Mouse (Mus musculus) neural tube, embryonic 15.5 days (tissue): Measurements from ENCODE around the gene Tmem159. TPM values are rescaled to one million over a fixed set of nuclear protein-coding genes. Genes with fewer than 3 reads are reported as not detected.

Experiments
- ATAC-seq: fragments of 200-750 bp; cut with Nextera tagmentation; 2 replicates; pipeline ENCODE4 v1.8.0; 2017; ENCODE audit warnings: mild to moderate bottlenecking, moderate TSS enrichment, moderate library complexity; ENCODE audit not compliant: low FRiP score
- H3K27ac ChIP-seq: fragments of 300-500 bp; sonication (generic); replicated peaks from 2 replicates; pipeline ENCODE4 v1.5.1; 2015; ENCODE audit warnings: mild to moderate bottlenecking, inconsistent platforms
- H3K27me3 ChIP-seq: fragments of 300-500 bp; sonication (generic); replicated peaks from 2 replicates; pipeline ENCODE4 v1.6.1; 2015; ENCODE audit warnings: inconsistent platforms
- H3K36me3 ChIP-seq: fragments of 300-500 bp; sonication (generic); 2 replicates; pipeline ENCODE4 v1.6.1; 2015; ENCODE audit warnings: inconsistent platforms
- H3K4me1 ChIP-seq: fragments of 300-500 bp; sonication (generic); 2 replicates; pipeline ENCODE4 v1.6.1; 2015; ENCODE audit warnings: inconsistent platforms
- H3K4me2 ChIP-seq: fragments of 300-500 bp; sonication (generic); 2 replicates; pipeline ENCODE4 v1.6.1; 2015; ENCODE audit warnings: inconsistent platforms, mild to moderate bottlenecking, moderate library complexity
- H3K4me3 ChIP-seq: fragments of 300-500 bp; sonication (generic); replicated peaks from 2 replicates; pipeline ENCODE4 v1.5.1; 2015; ENCODE audit warnings: mild to moderate bottlenecking, inconsistent platforms
- H3K9ac ChIP-seq: fragments of 300-500 bp; sonication (generic); replicated peaks from 2 replicates; pipeline ENCODE4 v1.6.1; 2015; ENCODE audit warnings: mild to moderate bottlenecking, inconsistent platforms
- H3K9me3 ChIP-seq: fragments of 300-500 bp; sonication (generic); replicated peaks from 2 replicates; pipeline ENCODE4 v1.6.1; 2016; ENCODE audit warnings: inconsistent platforms
- WGBS: fragments of 180-500 bp; shearing (Covaris S2); methylation state at CpG from one replicate; pipeline ENCODE4 v1.1.7; 2015; ENCODE audit warnings: mixed read lengths; 5-methylcytosine and 5-hydroxymethylcytosine counted together
- polyA plus RNA-seq: library from polyadenylated mRNA; unstranded; fragments of >200 nt; fragmentation: Nextera tagmentation; extraction: Ambion mirVana; gene quantifications from 2 replicates; pipeline ENCODE4 v1.2.1, GENCODE M21; 2015

Gene Tmem159
- polyA plus RNA-seq, 1 experiment from 2014 or later: 15.2 TPM

DNA sequence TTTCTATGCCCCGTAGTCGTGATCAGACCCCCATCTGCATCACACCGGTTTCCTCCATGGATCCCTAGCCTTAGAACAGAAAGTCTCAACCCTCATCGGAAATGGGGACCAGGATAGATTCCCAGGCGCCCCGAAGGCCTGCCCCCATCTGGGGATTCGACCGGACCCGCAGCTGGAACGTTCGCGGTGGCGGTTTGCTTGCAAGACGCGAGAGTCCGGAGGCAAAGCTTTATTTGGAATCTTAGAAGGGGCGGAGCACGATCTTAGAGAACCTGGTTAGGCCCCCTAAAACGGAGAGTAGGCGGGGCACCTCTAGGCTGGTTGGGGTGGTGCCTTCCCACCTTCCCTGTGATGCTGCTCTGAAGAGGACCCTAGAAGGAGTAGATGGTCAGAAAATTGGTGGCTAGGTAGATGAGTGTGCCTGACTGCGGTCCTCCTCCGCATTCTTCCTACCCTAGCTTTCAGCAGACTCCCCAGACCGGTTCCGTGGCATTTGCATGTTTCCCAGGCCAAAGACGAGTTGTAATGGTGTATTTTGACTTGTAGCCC lies 940 bp downstream of the Tmem159 start:
- no peaks in the 10 kb centered on the region for H3K36me3 ChIP-seq
- WGBS: 3% methylated on average over 25 of the region's 25 CpGs
- peaks cover 17% of the 10 kb centered on the region for H3K4me1 ChIP-seq
- H3K4me2 ChIP-seq: peak overlapping the region; percentile 89
- 0 out of 2 replicates have a peak, but pooled peaks have one; percentile 29 for ATAC-seq
- no peak overlapping the region for H3K27ac ChIP-seq
- H3K9ac ChIP-seq: peak overlapping the region; percentile 61; the same call in 1 of the 2 replicates
- no peaks in the 10 kb centered on the region for H3K27me3 ChIP-seq
- H3K4me3 ChIP-seq: peak overlapping the region; percentile 59
- H3K9me3 ChIP-seq: no peaks in the 10 kb centered on the region

GRCm38 (mm10) chr7:120104975-120105374 lies 2.8 kb downstream of the Tmem159 start:
- 45% methylated on average over 3 of the region's 3 CpGs for WGBS
- Histone ChIP-seq H3K27ac (no peak overlapping the region), H3K9ac (no peak overlapping the region), H3K4me2 (no peak overlapping the region), H3K4me1 (peaks cover 17% of the 10 kb centered on the region), H3K4me3 (no peak overlapping the region), H3K9me3 (no peaks in the 10 kb centered on the region), H3K36me3 (no peaks in the 10 kb centered on the region), H3K27me3 (no peaks in the 10 kb centered on the region)
- ATAC-seq: no peak

- no peaks in the 10 kb centered on the region for H3K36me3 ChIP-seq
- WGBS: 71% methylated on average over 2 of the region's 2 CpGs
- no peak overlapping the region for H3K9ac ChIP-seq
- peaks cover 17% of the 10 kb centered on the region for H3K4me1 ChIP-seq
- no peak overlapping the region for H3K27ac ChIP-seq
- H3K27me3 ChIP-seq: no peaks in the 10 kb centered on the region
- H3K4me3 ChIP-seq: no peak overlapping the region
- no peaks in the 10 kb centered on the region for H3K9me3 ChIP-seq
- H3K4me2 ChIP-seq: no peak overlapping the region
- ATAC-seq: no peak
Measured at GRCm38 (mm10) chr7:120106356-120106755, 4.2 kb downstream of the Tmem159 start.

DNA sequence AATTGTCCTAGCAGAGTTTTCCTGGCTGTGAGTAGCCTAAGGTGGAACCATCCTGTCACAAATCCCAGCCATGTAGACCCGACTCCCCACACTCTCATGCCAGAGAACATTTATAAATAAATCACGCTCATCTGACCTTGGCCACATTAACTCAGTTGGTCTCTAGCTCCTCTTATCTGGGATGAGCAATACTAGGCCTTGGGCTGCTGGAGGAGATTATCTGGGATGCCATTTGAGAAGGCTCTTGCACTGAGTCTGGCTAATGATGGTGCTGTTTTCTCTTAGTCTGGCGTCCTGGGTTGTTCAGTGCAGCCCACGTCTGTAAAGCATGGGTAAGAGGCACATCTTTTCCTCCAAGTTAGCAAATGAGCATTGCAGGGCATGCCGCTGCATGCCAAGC lies 7.5 kb downstream of the Tmem159 start:
- no peak overlapping the region for H3K9ac ChIP-seq
- no peak overlapping the region for H3K27ac ChIP-seq
- no peak overlapping the region for H3K4me2 ChIP-seq
- no peaks in the 10 kb centered on the region for H3K27me3 ChIP-seq
- no peaks in the 10 kb centered on the region for H3K4me1 ChIP-seq
- no peaks in the 10 kb centered on the region for H3K9me3 ChIP-seq
- no peak for ATAC-seq
- H3K36me3 ChIP-seq: no peaks in the 10 kb centered on the region
- H3K4me3 ChIP-seq: no peak overlapping the region
- WGBS: 89% methylated on average over 5 of the region's 5 CpGs

- no peak for ATAC-seq
- H3K4me2 ChIP-seq: no peak overlapping the region
- WGBS: 92% methylated on average over 5 of the region's 5 CpGs
Measured at GRCm38 (mm10) chr7:120116976-120117375, 14.8 kb downstream of the Tmem159 start.

DNA sequence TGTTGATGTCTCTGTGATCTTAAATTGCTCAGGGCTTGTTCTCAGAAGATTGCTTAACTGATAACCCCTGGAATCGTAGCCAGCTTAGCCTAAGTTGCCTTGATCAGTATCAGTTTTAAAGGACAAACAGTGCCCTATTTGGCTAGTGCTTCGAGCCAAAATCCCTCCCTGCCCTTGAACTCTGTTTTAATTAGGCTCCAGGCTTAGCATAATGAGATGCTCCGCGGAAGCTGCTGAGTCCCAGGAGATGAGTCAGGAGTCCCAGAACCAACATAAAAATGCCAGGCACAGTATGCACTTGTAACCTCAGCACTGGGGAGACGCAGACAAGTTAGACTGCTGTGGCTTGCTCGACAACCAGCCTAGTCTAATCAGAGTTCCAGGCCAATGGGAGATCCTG lies 15.4 kb downstream of the Tmem159 start:
- H3K4me2 ChIP-seq: no peak overlapping the region
- no peak overlapping the region for H3K27ac ChIP-seq
- H3K27me3 ChIP-seq: no peaks in the 10 kb centered on the region
- WGBS: 23% methylated on average over 6 of the region's 6 CpGs
- H3K36me3 ChIP-seq: no peaks in the 10 kb centered on the region
- no peak overlapping the region for H3K9ac ChIP-seq
- H3K9me3 ChIP-seq: no peaks in the 10 kb centered on the region
- H3K4me3 ChIP-seq: no peak overlapping the region
- peaks cover 6% of the 10 kb centered on the region; the same call in 1 of the 2 replicates for H3K4me1 ChIP-seq
- no peak for ATAC-seq

More at GRCm38 (mm10) chr7:120116976-120117375, 14.8 kb downstream of the Tmem159 start:
- Histone ChIP-seq H3K27me3 (no peaks in the 10 kb centered on the region), H3K9me3 (no peaks in the 10 kb centered on the region), H3K36me3 (no peaks in the 10 kb centered on the region), H3K27ac (no peak overlapping the region), H3K9ac (no peak overlapping the region), H3K4me1 (peaks cover 6% of the 10 kb centered on the region; the same call in 1 of the 2 replicates), H3K4me3 (no peak overlapping the region)

- WGBS: 83% methylated on average over 4 of the region's 4 CpGs
- H3K36me3 ChIP-seq: no peaks in the 10 kb centered on the region
- no peak for ATAC-seq
- no peak overlapping the region for H3K9ac ChIP-seq
- H3K27me3 ChIP-seq: no peaks in the 10 kb centered on the region
- H3K4me1 ChIP-seq: 0 out of 2 replicates have a peak, but pooled peaks cover 3% of the 10 kb centered on the region
- H3K9me3 ChIP-seq: no peaks in the 10 kb centered on the region
- H3K4me2 ChIP-seq: no peak overlapping the region
- no peak overlapping the region for H3K27ac ChIP-seq
- no peak overlapping the region for H3K4me3 ChIP-seq
Measured at GRCm38 (mm10) chr7:120123776-120124175, 21.6 kb downstream of the Tmem159 start.

DNA sequence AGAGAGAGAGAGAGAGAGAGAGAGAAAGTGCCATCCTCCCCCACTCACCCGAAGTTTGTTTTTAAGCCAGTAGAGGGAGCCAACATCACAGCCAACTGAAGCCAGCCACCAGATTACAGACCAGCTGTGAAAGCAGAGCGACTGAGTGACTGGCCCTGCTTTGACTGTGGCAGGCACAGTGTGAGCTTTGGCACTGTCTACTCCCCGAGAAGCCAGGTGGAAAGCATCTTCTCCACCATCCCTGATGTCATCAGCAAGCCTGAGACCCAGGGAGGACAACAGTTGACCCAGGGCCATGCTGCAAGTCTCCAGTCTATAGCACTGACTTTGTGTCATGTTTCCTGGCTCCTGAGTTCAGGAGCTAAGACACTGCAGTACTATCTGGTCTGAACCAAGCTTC lies 22.7 kb downstream of the Tmem159 start:
- H3K4me1 ChIP-seq: 0 out of 2 replicates have a peak, but pooled peaks cover 3% of the 10 kb centered on the region
- H3K9ac ChIP-seq: no peak overlapping the region
- H3K27me3 ChIP-seq: no peaks in the 10 kb centered on the region
- H3K27ac ChIP-seq: no peak overlapping the region
- H3K4me3 ChIP-seq: no peak overlapping the region
- H3K4me2 ChIP-seq: no peak overlapping the region
- 3% methylated on average over 3 of the region's 3 CpGs for WGBS
- H3K9me3 ChIP-seq: no peaks in the 10 kb centered on the region
- ATAC-seq: peak; percentile 92
- no peaks in the 10 kb centered on the region for H3K36me3 ChIP-seq

DNA sequence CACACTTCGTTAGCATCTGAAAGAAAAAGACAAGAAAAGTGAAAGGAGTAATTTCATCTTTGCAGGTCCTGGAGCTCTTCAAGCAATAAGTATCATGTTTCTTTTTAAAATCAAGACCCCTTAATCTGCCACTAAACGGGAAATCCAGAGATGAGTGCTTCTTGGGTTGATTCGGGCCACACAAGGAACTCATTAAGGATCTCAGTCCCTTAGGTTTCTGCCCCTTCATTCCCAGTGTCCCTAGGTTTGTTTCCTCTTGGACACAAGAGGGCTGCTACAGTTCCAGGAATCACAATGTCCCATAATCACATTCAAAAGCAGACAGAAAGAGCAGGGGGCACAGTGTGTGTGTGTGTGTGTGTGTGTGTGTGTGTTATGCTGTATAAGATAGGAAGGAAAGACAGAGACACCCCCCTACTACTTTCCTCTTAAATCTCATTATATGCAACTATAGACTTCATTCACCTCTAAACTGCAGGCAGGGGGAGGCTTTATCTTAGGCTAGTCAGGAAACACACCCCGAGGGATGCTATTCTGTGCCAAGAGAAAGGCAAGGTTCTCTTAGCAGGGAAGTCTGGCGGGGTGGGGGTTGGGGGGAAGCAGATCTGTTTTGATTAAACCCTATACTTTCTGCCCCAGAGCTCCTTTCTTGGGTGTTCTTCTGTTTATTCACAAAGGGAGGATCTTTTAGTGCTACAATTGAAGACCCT lies 25.0 kb downstream of the Tmem159 start:
- Histone ChIP-seq H3K4me2 (no peak overlapping the region), H3K27me3 (no peaks in the 10 kb centered on the region), H3K9ac (no peak overlapping the region), H3K4me1 (0 out of 2 replicates have a peak, but pooled peaks cover 3% of the 10 kb centered on the region), H3K9me3 (no peaks in the 10 kb centered on the region), H3K27ac (no peak overlapping the region), H3K36me3 (no peaks in the 10 kb centered on the region), H3K4me3 (no peak overlapping the region)
- WGBS: 40% methylated on average over 5 of the region's 5 CpGs
- ATAC-seq: no peak

DNA sequence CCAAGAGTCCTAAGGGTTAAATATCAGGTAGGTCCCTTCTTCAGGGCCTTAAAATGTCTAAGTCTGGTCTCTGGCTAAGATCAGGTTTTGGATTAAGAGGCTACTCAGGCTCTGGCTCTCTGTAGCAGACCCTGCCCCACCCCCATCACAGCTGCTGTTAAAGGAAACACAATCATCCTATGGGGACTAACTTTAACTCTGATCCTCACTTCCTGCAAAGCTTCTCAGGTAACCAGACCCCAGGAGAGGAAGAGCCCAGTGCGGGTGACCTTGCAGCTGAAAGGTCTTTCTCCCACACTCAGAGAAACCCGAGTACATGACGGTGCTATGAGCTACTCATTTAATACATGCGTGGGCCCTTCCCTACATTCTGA lies 25.5 kb downstream of the Tmem159 start:
- Histone ChIP-seq H3K4me3 (no peak overlapping the region), H3K4me2 (no peak overlapping the region), H3K9ac (no peak overlapping the region), H3K9me3 (no peaks in the 10 kb centered on the region), H3K27me3 (no peaks in the 10 kb centered on the region), H3K4me1 (0 out of 2 replicates have a peak, but pooled peaks cover 3% of the 10 kb centered on the region), H3K36me3 (no peaks in the 10 kb centered on the region), H3K27ac (no peak overlapping the region)
- WGBS: 67% methylated on average over 4 of the region's 4 CpGs
- ATAC-seq: no peak

DNA sequence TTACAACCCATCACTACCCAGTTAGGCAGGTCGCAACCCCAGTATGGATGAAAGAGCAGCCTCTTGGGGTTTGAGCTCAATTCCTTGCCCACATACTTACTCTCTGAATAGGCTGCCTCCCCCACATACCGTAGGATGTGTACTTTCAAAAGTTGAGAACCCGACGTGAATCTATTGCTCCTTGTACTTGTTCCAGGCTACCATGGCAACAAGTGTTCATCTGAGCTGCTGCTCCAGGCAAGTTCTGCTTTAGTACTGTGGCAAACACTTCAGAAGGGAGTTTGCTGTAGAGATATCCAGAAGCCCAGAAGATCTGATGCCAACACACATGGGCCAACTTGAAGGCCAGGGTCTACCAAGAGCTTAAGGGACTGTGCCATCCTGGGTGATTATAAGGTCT lies 26.8 kb downstream of the Tmem159 start:
- H3K27ac ChIP-seq: no peak overlapping the region
- no peaks in the 10 kb centered on the region for H3K9me3 ChIP-seq
- H3K4me2 ChIP-seq: no peak overlapping the region
- WGBS: 54% methylated on average over 4 of the region's 4 CpGs
- 0 out of 2 replicates have a peak, but pooled peaks cover 3% of the 10 kb centered on the region for H3K4me1 ChIP-seq
- H3K9ac ChIP-seq: no peak overlapping the region
- H3K4me3 ChIP-seq: no peak overlapping the region
- H3K27me3 ChIP-seq: no peaks in the 10 kb centered on the region
- no peak for ATAC-seq
- H3K36me3 ChIP-seq: no peaks in the 10 kb centered on the region

- ATAC-seq: no peak
- Histone ChIP-seq H3K4me3 (no peak overlapping the region), H3K36me3 (no peaks in the 10 kb centered on the region), H3K9me3 (no peaks in the 10 kb centered on the region), H3K9ac (no peak overlapping the region), H3K27me3 (no peaks in the 10 kb centered on the region), H3K4me1 (no peaks in the 10 kb centered on the region), H3K4me2 (no peak overlapping the region), H3K27ac (no peak overlapping the region)
- 88% methylated on average over 1 of the region's 1 CpGs for WGBS
Measured at GRCm38 (mm10) chr7:120142743-120143142, 40.6 kb downstream of the Tmem159 start.
